Mouse (Mus musculus) forebrain, embryonic 12.5 days (tissue): ENCODE measurements around the gene Acaa1b. TPM values are rescaled to one million over a fixed set of nuclear protein-coding genes. Genes with fewer than 3 reads are reported as not detected.

Source experiments
- ATAC-seq: fragments of 200-750 bp; cut with Nextera tagmentation; 2 replicates; pipeline ENCODE4 v1.8.0; 2017; ENCODE audit warnings: moderate TSS enrichment; ENCODE audit not compliant: low FRiP score
- H3K27ac ChIP-seq: fragments of 300-500 bp; sonication (generic); 2 replicates; pipeline ENCODE4 v1.5.1; 2016; ENCODE audit warnings: mild to moderate bottlenecking
- H3K27me3 ChIP-seq: fragments of 300-500 bp; sonication (generic); 2 replicates; pipeline ENCODE4 v1.6.1; 2016; ENCODE audit warnings: mild to moderate bottlenecking
- H3K36me3 ChIP-seq: fragments of 300-500 bp; sonication (generic); replicated peaks from 2 replicates; pipeline ENCODE4 v1.6.1; 2016; ENCODE audit warnings: mild to moderate bottlenecking
- H3K4me1 ChIP-seq: fragments of 300-500 bp; sonication (generic); 2 replicates; pipeline ENCODE4 v1.6.1; 2016
- H3K4me2 ChIP-seq: fragments of 300-500 bp; sonication (generic); 2 replicates; pipeline ENCODE4 v1.6.1; 2016; ENCODE audit warnings: mild to moderate bottlenecking, moderate library complexity
- H3K4me3 ChIP-seq: fragments of 300-500 bp; sonication (generic); replicated peaks from 2 replicates; pipeline ENCODE4 v1.5.1; 2016; ENCODE audit warnings: mild to moderate bottlenecking
- H3K9ac ChIP-seq: fragments of 300-500 bp; sonication (generic); 2 replicates; pipeline ENCODE4 v1.6.1; 2016; ENCODE audit warnings: mild to moderate bottlenecking
- H3K9me3 ChIP-seq: fragments of 300-500 bp; sonication (generic); 2 replicates; pipeline ENCODE4 v1.6.1; 2016
- WGBS: fragments of 180-500 bp; shearing (Covaris S2); methylation state at CpG from one replicate; pipeline ENCODE4 v1.1.7; 2016; 5-methylcytosine and 5-hydroxymethylcytosine counted together
- polyA plus RNA-seq: library from polyadenylated mRNA; unstranded; fragments of >200 nt; fragmentation: Nextera tagmentation; extraction: Ambion mirVana; gene quantifications from 2 replicates; pipeline ENCODE4 v1.2.1, GENCODE M21; 2016

The Acaa1b gene
- polyA plus RNA-seq, 1 experiment from 2014 or later: 0.95 TPM

- H3K36me3 ChIP-seq: no peaks in the 10 kb centered on the region
Measured at GRCm38 (mm10) chr9:119164743-119165142, 7.8 kb upstream of the Acaa1b start.

DNA sequence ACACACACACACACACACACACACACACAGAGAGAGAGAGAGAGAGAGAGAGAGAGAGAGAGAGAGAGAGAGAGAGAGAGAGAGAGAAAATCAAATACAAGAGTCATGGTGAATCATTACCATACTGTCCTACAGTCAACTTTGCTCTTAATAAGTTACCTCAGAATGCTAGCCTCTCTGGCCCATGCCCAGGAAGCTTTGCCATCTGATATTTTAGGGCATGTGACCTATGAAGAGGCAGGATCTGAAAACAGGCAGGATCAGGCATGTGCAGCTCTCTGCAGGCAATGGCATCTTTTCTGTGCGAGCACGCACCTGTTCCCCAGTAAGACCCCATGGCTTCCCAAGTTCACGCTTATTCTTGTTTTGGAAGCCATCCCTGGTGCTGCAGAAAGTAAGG lies 3.8 kb upstream of the Acaa1b start:
- Histone ChIP-seq H3K9ac (no peak overlapping the region), H3K4me1 (peaks cover 5% of the 10 kb centered on the region; the same call in 1 of the 2 replicates), H3K36me3 (no peaks in the 10 kb centered on the region), H3K27me3 (peaks cover 14% of the 10 kb centered on the region), H3K4me3 (no peak overlapping the region), H3K4me2 (no peak overlapping the region), H3K27ac (no peak overlapping the region), H3K9me3 (no peaks in the 10 kb centered on the region)
- no peak for ATAC-seq
- 90% methylated on average over 3 of the region's 3 CpGs for WGBS

More at GRCm38 (mm10) chr9:119164743-119165142, 7.8 kb upstream of the Acaa1b start:
- Histone ChIP-seq H3K9ac (no peak overlapping the region), H3K4me2 (no peak overlapping the region), H3K27me3 (no peaks in the 10 kb centered on the region), H3K4me3 (no peak overlapping the region), H3K4me1 (no peaks in the 10 kb centered on the region), H3K9me3 (no peaks in the 10 kb centered on the region), H3K27ac (no peak overlapping the region)
- 93% methylated on average over 7 of the region's 7 CpGs for WGBS
- no peak for ATAC-seq

- Histone ChIP-seq H3K9ac (no peak within 1 kb of the TSS), H3K36me3 (no peaks in the 10 kb centered on the region), H3K27ac (no peak within 1 kb of the TSS), H3K4me1 (peaks cover 5% of the 10 kb centered on the region; the same call in 1 of the 2 replicates), H3K9me3 (no peaks in the 10 kb centered on the region), H3K4me3 (no peak within 1 kb of the TSS), H3K4me2 (no peak within 1 kb of the TSS), H3K27me3 (peaks cover 29% of the 10 kb centered on the region)
- no peak for ATAC-seq
- WGBS: 63% methylated on average over 4 of the region's 4 CpGs
Measured at GRCm38 (mm10) chr9:119158861-119159260, 2.0 kb upstream of the Acaa1b start, which contains the start of gene Gm47289. TSS of gene Gm47289 (plus strand) at chr9:119159161.

GRCm38 (mm10) chr9:119155826-119156225 lies 1.1 kb downstream of the Acaa1b start:
- peak overlapping the region; percentile 56; the same call in 1 of the 2 replicates for H3K4me3 ChIP-seq
- H3K36me3 ChIP-seq: no peaks in the 10 kb centered on the region
- H3K9me3 ChIP-seq: no peaks in the 10 kb centered on the region
- H3K27ac ChIP-seq: no peak overlapping the region
- H3K9ac ChIP-seq: no peak overlapping the region
- H3K27me3 ChIP-seq: peaks cover 29% of the 10 kb centered on the region
- WGBS: 63% methylated on average over 7 of the region's 7 CpGs
- peaks cover 5% of the 10 kb centered on the region; the same call in 1 of the 2 replicates for H3K4me1 ChIP-seq
- ATAC-seq: no peak
- no peak overlapping the region for H3K4me2 ChIP-seq

- whole genome bisulfite sequencing: 88% methylated on average over 8 of the region's 8 CpGs
- H3K4me3 ChIP-seq: no peak overlapping the region
- H3K36me3 ChIP-seq: no peaks in the 10 kb centered on the region
- no peak overlapping the region for H3K4me2 ChIP-seq
- H3K9ac ChIP-seq: no peak overlapping the region
- H3K27me3 ChIP-seq: peaks cover 29% of the 10 kb centered on the region
- peaks cover 5% of the 10 kb centered on the region; the same call in 1 of the 2 replicates for H3K4me1 ChIP-seq
- no peak overlapping the region for H3K27ac ChIP-seq
- H3K9me3 ChIP-seq: no peaks in the 10 kb centered on the region
- ATAC-seq: no peak
Measured at GRCm38 (mm10) chr9:119155416-119155815, 1.5 kb downstream of the Acaa1b start.

DNA sequence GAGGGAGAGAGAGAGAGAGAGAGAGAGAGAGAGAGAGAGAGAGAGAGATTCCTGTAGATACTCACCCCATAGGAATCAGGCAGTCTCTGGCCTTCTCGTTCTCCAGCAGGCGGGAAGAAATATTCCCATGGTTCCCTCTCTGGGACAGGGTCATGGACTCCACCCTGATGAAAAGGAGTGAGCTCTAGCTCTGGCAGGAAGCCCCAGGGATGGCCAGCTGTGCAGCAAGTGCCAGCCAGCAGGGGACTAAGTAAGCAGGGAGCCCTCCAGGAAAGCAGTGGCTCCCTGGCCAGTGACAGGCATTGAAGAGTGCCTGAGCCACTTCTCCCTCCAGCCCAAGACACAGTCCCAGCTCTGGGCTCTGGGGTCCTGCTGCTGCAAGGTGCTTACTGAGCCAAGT lies 5.1 kb downstream of the Acaa1b start:
- H3K27ac ChIP-seq: no peak overlapping the region
- H3K4me1 ChIP-seq: peaks cover 5% of the 10 kb centered on the region; the same call in 1 of the 2 replicates
- H3K36me3 ChIP-seq: no peaks in the 10 kb centered on the region
- peaks cover 21% of the 10 kb centered on the region for H3K27me3 ChIP-seq
- no peak overlapping the region for H3K4me3 ChIP-seq
- H3K9ac ChIP-seq: no peak overlapping the region
- H3K4me2 ChIP-seq: no peak overlapping the region
- WGBS: 55% methylated on average over 2 of the region's 2 CpGs
- no peak for ATAC-seq
- no peaks in the 10 kb centered on the region for H3K9me3 ChIP-seq

GRCm38 (mm10) chr9:119149601-119150000 lies 7.3 kb downstream of the Acaa1b start:
- H3K36me3 ChIP-seq: no peaks in the 10 kb centered on the region
- 34% methylated on average over 5 of the region's 5 CpGs for WGBS
- 0 out of 2 replicates have a peak, but pooled peaks cover 5% of the 10 kb centered on the region for H3K27me3 ChIP-seq
- no peak for ATAC-seq
- H3K9me3 ChIP-seq: no peaks in the 10 kb centered on the region
- no peak overlapping the region for H3K4me3 ChIP-seq
- no peak overlapping the region for H3K9ac ChIP-seq
- H3K4me2 ChIP-seq: no peak overlapping the region
- H3K4me1 ChIP-seq: no peaks in the 10 kb centered on the region
- H3K27ac ChIP-seq: no peak overlapping the region

DNA sequence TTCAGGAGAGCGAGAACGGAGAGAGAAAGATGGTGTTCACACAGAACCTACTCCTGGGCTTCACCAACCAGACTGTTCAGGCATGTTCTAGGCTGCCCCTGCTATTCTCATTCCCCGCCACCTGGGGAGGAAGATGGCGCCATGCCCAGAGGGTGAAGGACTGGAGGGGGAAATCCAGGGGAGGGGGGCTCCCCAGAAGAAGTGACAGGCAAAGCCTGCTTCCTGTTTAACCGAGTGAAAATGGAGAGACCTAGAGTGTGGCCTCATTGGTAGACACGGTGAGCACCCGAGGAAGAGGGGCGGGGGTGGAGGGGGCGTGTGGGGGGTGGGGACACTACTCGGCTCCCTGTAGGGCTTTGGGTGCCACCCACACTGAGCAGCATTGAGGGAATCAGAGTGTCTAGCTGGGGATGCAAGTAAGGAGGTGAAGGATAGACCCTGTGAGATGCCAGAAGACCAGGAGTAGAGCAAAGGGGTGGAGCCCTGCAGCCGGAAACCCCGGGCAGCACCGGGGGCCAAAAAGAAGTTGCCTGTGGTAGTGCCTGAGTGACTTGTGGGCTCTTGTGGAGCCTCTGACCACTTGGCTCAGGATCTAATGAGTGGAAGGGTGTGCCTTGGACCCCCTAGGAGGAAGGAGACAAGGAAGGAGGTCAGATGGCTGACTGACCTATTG lies 10.7 kb downstream of the Acaa1b start:
- no peak for ATAC-seq
- H3K4me2 ChIP-seq: no peak overlapping the region
- no peaks in the 10 kb centered on the region for H3K27me3 ChIP-seq
- H3K27ac ChIP-seq: no peak overlapping the region
- H3K4me3 ChIP-seq: no peak overlapping the region
- H3K4me1 ChIP-seq: no peaks in the 10 kb centered on the region
- 84% methylated on average over 13 of the region's 13 CpGs for WGBS
- H3K36me3 ChIP-seq: no peaks in the 10 kb centered on the region
- no peaks in the 10 kb centered on the region for H3K9me3 ChIP-seq
- no peak overlapping the region for H3K9ac ChIP-seq

- no peaks in the 10 kb centered on the region for H3K27me3 ChIP-seq
- no peaks in the 10 kb centered on the region for H3K4me1 ChIP-seq
- H3K9ac ChIP-seq: no peak overlapping the region
- no peak overlapping the region for H3K4me3 ChIP-seq
- no peaks in the 10 kb centered on the region for H3K36me3 ChIP-seq
- WGBS: 63% methylated on average over 6 of the region's 6 CpGs
- H3K27ac ChIP-seq: no peak overlapping the region
- no peaks in the 10 kb centered on the region for H3K9me3 ChIP-seq
- no peak for ATAC-seq
- no peak overlapping the region for H3K4me2 ChIP-seq
Measured at GRCm38 (mm10) chr9:119145638-119146037, 11.3 kb downstream of the Acaa1b start.

GRCm38 (mm10) chr9:119145137-119145536 lies 11.8 kb downstream of the Acaa1b start:
- Histone ChIP-seq H3K27me3 (no peaks in the 10 kb centered on the region), H3K36me3 (no peaks in the 10 kb centered on the region), H3K9me3 (no peaks in the 10 kb centered on the region), H3K27ac (no peak overlapping the region), H3K4me2 (no peak overlapping the region), H3K4me1 (no peaks in the 10 kb centered on the region), H3K9ac (no peak overlapping the region), H3K4me3 (no peak overlapping the region)
- no peak for ATAC-seq
- whole genome bisulfite sequencing: 53% methylated on average over 10 of the region's 10 CpGs

DNA sequence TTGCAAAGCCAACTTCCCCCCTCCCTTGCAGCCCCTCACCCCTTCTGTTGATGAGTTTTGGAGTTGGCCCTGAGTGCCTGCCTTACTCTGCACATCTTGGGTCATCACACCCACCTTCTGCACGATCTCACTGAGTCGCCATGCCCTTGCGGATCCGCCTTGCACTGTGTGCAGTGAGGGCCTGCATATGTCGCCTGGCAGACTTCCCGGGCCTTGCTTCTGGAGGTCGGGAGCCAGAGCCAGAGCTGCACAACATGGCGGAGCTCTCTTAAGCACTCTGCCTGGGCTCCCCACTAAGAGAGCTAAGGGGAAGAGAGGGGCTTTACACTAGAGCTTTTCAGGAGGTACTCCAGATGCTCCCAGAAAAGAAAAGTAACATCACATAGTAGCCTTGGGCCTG lies 12.2 kb downstream of the Acaa1b start:
- no peak overlapping the region for H3K27ac ChIP-seq
- H3K9ac ChIP-seq: no peak overlapping the region
- H3K4me3 ChIP-seq: no peak overlapping the region
- H3K9me3 ChIP-seq: no peaks in the 10 kb centered on the region
- no peak overlapping the region for H3K4me2 ChIP-seq
- no peak for ATAC-seq
- 93% methylated on average over 8 of the region's 8 CpGs for WGBS
- H3K4me1 ChIP-seq: no peaks in the 10 kb centered on the region
- H3K36me3 ChIP-seq: no peaks in the 10 kb centered on the region
- H3K27me3 ChIP-seq: no peaks in the 10 kb centered on the region

DNA sequence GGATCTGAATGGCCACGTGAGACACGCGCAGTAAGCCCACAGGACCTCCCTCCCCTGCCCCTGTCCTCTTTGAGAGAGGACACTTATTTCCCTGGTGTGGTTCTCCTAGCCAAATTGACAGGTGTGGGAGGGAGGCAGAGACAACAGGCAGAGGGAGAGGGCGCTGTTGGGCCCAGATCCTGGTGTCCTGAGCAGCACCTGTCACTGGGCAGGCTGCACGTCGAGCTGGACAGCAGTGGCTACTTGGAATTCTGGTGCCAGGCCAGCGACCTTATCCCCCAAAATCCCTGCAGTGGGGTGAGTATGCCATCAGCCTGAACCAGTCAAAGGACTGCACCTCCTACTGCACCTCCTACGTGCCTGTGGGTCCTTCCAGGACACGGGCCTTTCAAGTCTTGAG lies 13.5 kb downstream of the Acaa1b start:
- Histone ChIP-seq H3K36me3 (no peaks in the 10 kb centered on the region), H3K4me1 (no peaks in the 10 kb centered on the region), H3K9me3 (no peaks in the 10 kb centered on the region), H3K27ac (no peak overlapping the region), H3K27me3 (no peaks in the 10 kb centered on the region), H3K4me2 (no peak overlapping the region), H3K9ac (no peak overlapping the region), H3K4me3 (no peak overlapping the region)
- ATAC-seq: no peak
- WGBS: 63% methylated on average over 9 of the region's 9 CpGs

DNA sequence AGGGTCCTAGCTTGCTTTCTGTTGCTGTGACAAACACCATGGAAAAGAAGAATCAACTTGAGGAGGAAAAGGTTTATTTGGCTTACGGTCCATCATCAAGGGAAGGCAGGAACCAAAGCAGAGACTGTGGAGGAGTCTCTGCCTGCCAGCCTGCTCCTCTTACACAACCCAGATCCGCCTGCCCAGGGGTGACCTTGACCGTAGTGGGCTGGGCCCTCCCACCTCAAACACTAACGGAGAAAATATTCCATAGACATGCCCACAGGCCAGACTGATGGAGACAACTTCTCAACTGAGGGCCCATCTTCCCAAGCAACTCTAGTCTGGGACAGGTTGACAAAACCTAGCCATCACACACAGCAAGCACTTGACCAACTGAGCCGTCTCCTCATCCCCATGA lies 14.8 kb downstream of the Acaa1b start:
- WGBS: 87% methylated on average over 5 of the region's 5 CpGs

More for the DNA sequence above, 14.8 kb downstream of the Acaa1b start:
- Histone ChIP-seq H3K4me2 (no peak overlapping the region), H3K27ac (no peak overlapping the region), H3K4me1 (no peaks in the 10 kb centered on the region), H3K4me3 (no peak overlapping the region), H3K9me3 (no peaks in the 10 kb centered on the region), H3K27me3 (no peaks in the 10 kb centered on the region), H3K36me3 (no peaks in the 10 kb centered on the region), H3K9ac (no peak overlapping the region)
- no peak for ATAC-seq
